Mouse (Mus musculus) c-Kit-negative CD71-positive TER-119-positive erythroid progenitor cells, embryonic 14.5 days (primary cell): ENCODE data around the gene Gfra4.
"Not testable (repeated sequence)": the region's sequence is repeated elsewhere in the genome, so short reads cannot be mapped to it uniquely, and the experiment has no call there.

ENCODE experiments used
- DNase-seq: peaks from one replicate; pipeline ENCODE4 v3.0.0-alpha.2; 2013; ENCODE audit warnings: low read depth, low spot score

Gfra4 gene

DNA sequence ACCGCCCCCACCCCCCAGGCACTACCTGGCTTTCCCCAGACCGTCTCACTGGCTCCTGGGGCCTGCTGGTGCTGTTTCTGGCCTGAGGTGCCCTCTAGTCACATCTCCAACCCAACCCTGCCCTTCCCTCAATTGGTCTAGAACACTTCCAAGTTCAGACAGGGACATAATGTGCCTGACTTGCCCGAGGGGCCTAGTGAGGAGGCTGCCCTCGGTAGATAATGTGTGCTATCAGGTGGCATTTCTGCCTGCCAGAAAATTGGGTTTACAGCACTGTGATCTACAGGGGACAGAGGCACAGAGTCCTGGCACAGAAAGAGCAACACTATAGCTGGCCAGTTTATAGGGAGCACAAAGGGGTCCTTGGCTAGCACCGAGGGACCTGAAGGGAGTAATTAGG lies 9.2 kb upstream of the Gfra4 start:
- no peak for DNase-seq

GRCm38 (mm10) chr2:131046025-131046424 lies 3.1 kb upstream of the Gfra4 start:
- DNase-seq, result no peak

- DNase-seq, result no peak
These were observed 2.3 kb upstream of the Gfra4 start for GRCm38 (mm10) chr2:131044989-131045720.

DNA sequence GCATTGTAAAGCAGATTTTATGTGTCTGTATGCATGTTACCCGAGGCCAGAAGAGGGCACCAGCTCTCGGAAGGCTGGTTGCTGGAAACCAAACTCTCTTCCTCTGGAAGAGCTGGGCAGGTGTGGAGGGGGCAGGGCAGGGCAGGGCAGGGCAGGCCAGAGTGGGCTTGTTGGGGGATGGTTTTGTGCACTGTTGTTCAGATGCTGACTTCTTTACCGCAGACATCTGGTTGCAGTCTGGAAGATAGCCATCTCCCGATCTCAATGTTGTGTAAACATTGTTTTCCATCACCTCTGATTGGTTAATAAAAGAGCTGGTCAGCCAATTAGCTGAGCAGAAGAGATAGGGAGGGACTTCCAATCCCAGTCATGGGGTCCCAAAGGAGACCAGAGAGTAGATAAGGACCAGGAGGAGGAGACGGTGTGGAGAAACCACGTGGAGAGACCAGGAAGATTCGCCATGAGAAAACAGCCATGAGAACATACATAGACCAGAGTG lies 1.5 kb upstream of the Gfra4 start:
- no peak for DNase-seq

DNA sequence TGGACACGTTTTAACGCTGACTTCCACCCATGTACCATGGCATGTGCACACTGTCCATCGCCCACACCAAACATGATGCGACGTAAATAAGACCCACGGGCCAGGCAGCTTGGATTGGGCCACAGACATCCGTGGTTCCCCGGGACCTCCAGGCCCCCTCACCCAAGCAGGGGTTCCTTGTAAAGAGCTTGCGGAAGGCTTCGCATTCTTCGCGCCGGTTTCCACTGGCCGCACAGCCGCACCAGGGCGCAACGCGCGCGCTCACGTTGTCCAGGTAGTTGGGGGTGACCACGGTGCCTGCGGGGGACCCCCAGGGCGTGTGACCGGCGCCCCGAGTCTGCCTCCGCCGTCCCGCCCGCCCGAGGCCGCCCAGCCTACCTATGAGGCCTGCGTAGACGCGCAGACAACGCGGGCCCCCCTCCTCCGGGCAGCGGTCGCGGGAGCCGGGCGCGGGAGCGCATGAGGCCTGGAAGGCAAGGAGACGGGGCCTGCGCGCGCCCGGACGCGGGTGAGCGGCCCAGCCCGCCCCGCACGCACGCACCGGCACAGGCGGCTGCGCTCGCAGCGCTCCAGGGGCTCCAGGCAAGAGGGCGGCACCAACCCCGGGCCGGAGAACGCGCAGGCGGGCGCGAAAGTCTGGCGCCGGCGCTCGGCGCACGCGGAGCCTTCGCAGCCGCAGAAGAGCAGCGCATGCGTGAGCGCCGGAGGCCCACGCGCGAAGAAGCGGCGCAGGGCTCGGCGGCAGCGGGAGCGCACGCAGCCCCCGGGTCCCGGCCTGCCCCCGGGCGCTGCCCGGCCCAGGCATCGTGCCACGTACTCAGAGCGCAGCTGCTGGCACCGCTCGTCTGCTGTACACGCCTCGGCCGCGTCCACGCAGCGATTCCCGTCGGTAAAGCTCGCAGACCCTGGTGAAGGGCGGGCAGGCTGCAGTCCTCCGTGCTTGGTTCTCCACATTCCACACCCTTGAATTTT lies 1.7 kb downstream of the Gfra4 start:
- no peak for DNase-seq

DNA sequence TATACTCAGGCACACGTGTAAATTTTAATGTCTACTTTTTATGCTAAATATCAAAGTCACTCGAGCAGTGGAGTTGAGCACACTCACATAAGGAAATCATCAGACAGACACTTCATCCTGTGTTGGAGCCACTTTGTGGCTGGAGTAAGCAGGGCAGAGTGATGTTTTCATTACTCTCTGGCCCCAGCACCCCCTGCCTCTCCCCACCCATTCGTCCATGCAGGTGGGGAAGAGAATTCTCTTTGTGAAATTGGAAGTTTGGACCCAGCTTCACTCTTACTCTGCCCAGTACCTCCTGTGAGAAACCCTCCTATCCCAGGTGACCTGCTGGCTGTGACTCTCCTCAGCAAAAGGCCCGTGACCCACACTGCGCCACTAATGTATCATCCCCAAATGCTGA lies 4.2 kb downstream of the Gfra4 start:
- DNase-seq, result no peak

- DNase-seq, result no peak
These were observed 4.7 kb downstream of the Gfra4 start for GRCm38 (mm10) chr2:131038197-131038596.

DNA sequence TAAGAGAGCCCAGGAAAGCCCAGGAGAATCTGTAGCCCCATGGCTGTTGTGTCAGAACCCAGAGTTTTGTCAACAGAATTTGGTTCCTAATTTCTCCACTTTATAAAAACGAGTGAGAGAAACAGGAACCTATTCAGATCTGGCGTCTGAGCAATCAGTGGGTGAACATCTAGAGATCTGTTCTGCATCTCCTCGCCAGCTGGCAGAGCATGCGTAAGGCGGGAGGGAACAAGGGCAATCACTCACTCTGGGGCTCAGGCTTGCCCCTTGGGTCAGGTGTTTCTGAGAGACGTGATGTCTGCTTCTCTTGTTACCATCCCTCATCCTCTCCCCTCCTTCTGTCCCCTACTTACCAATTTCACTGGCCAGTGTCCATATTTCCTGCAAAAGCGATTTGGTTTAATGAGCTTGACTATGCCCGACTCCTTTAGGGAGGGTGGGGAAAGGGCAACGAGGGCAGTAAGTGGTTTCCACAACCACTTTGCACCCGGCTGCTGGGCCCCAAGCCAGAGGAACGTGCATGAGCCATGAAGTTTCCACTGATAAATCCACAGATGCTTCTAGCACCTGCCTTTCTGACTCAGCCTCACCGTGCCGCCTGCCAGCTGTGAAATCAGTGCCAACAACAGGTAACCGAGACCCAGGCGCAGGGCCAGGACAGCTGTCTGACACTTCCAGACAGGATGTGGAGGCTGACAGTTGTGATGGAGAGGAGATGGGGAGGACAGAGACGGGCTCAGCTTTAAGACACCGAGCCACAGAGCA lies 5.5 kb downstream of the Gfra4 start:
- no peak for DNase-seq

DNA sequence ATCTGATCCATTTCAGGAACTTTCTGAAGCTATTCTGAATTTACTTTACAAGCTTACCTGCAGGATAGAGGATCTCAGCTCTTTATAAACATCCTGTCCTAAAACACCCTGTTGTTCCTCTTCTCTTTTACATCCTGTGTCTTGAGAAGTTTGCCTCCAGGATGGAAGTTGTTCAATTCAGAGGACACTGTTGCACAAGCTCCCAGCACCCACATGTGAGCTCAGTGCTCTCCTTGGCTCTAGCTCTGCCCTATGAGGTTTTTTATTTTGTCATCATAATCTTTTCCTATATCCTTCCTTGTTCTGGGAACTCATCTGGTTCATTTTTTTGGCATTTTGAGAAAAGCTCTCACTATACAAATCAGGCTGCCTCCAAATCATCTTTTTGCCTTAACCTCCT lies 6.1 kb downstream of the Gfra4 start:
- DNase-seq, result no peak

DNA sequence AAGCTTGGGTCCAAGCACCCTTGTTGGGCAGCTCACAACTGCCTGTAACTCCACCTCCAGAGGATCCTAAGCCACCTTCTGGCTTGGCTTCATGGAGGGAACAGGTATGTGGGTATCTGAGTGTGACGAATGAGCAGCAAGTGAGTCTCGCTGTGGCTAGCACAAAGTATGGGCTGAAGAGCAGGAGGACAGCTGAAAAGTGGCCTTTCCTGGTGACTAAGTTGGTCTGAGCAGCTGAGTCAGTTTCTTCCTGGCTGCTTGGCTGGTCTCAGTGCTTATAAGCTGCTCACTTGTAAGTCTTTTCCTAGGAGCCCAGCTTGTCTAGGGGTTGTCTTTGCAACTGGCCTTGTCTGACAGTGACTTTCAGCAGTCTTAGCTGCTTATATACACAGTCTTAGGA lies 6.5 kb downstream of the Gfra4 start:
- no peak for DNase-seq

- not testable (repeated sequence) for DNase-seq
These were observed 11.5 kb downstream of the Gfra4 start for GRCm38 (mm10) chr2:131031406-131031805.

DNA sequence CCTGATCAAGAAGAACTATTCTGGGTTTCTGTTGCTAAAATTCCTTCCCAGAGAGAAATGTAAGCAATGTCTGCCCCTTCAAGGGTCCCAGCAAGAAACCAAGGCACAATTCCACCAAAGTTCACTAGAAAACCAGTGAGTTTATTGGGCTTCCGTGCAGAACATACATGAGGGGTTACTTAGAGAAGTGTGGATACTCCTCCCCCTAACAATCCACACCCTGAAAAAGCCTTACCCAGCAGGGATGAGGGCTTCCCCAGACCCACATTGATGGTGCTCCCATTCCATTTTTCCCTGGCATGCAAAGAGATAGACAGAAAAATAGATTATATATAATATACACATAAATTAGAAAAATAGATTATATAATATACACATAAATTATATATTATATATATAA lies 11.9 kb downstream of the Gfra4 start:
- DNase-seq, result no peak

DNA sequence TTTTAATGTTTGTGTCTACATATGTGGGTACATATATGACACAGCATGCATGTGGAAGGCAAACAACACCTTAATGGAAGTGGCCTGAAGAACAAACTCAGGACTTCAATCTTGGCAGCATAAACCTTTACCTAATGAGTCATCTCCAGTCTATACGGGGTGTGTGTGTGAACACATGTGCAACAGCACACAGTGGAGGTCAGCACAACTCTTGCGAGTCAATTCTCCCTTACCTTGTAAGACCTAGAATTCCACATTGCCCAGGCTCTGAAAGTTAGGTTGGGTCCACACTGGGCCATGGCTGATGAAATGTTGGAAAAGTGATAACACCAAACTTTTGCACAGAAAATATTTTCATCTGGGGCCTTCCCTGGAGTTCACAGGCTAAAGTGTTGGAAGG lies 12.3 kb downstream of the Gfra4 start:
- no peak for DNase-seq

DNA sequence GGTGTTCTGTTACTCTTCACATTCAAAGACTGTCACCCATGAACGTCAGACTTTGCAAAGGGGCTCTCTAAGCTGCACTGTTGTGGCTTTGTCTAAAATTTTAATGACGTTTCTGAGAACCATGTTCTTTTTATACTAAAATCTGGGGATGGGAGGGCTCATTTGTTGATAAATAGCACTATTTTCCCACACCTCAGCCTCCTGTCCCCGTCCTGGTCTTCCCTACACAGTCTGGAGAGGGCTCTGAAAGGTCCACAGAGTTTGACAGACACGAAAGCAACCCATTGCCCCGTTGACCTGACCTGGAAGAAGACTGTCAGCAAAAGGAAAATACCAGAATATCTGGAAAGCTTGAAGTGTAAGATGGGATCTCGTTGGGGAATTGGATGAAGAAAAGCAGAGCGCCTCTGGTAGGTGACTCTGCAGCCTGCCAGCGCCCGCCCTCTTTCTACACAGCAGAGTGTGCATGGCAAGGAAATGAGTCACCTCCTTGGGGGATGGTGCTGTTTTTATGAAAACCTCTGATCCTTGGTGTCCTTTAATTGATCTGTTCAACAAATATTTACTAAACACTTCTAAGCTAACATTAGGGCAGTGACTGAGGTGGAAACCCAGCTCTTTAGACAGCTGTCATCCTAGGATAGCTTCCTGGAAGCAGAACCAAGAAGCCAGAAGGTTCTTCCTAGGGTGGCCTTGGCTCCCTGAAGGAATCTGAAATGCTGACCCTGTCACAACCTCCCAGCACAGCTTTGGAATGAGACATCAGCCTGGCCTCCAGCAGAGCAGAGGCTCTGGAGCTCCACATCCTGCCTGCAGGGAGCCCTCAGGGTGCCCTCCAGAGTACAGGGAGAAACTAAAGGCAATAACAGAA lies 13.6 kb downstream of the Gfra4 start:
- no peak for DNase-seq

DNA sequence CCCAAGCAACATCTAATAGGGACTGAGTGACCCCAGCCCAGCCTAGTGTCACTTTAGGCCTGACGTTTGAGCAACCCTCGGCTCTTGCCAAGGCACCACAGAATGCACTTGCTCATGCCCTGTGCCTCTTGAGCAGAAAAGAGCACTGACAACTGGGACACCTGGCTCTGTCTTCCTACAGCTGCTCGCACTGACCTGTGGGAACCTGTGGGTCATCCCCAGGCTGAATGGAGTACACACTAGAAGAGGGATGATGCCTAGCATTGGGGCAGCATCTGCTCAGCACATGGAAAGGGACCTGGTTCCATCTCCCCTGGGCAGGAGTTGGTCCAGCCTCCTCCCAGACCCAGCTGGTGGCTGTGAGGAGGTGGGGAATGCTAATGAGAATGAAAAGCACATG lies 15.9 kb downstream of the Gfra4 start:
- DNase-seq, result no peak

DNA sequence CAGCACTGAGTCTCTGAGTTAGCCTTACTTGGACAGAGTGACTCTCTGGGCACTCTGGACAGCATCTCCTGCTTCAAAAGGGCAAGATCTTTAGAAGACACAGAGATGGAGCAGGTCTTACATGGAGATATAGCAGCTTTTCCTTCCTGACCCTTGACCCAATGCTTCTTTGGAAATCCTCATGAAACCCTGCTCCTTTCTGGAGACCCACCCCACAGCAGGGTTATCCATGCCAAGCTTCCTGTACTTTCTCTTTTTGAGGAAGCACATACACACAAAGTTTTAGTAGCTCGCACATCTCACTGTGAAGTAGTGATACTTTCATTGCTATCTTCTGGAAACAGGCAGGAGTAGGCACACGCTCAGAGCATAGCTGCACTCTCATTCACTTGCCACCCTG lies 17.7 kb downstream of the Gfra4 start:
- DNase-seq, result no peak

DNA sequence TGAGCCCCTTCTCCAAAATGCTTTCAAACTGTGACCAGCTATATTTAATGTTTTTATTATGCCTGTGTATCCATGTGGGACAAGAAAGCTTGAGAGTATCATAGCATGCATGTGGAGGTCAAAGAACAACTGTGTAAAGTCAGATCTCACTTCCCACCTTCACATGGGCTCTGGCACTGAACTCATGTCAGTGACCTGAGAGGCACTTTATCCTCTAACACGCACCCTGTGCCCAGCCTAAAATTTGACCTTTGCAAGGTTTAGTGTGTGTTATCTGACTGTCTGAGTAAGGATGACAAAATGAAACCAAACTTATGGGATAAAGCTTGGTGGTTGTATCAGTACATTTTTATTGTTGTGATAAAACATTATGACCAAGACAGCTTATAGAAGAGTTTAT lies 32.3 kb downstream of the Gfra4 start:
- no peak for DNase-seq

- no peak for DNase-seq
These were observed 33.8 kb downstream of the Gfra4 start for GRCm38 (mm10) chr2:131009123-131009522.

DNA sequence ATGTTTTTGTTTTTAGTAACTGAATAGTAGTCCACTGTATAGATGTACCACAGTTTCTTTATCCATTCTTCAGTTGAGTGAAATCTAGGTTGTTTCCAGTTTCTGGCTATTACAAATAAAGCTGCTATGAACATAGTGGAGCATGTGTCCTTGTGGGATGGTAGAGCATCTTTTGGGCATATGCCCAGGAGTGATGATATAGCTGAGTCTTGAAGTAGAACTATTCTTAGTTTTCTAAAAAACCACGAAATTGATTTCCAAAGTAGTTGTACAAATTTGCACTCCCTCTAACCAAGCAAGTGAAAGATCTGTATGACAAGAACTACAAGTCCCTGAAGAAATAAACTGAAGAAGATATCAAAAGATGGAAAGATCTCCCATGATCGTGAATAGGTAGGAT lies 50.1 kb downstream of the Gfra4 start:
- DNase-seq, result no peak
